Mouse (Mus musculus) heart, adult 11 months (tissue): ENCODE data around the gene Polr2c.

Source experiments
- DNase-seq: peaks from one replicate; pipeline ENCODE4 v3.0.0; 2022

Polr2c gene

GRCm38 (mm10) chr8:94892917-94893316, 35.7 kb downstream of the Polr2c start:
- DNase-seq, result no peak

DNA sequence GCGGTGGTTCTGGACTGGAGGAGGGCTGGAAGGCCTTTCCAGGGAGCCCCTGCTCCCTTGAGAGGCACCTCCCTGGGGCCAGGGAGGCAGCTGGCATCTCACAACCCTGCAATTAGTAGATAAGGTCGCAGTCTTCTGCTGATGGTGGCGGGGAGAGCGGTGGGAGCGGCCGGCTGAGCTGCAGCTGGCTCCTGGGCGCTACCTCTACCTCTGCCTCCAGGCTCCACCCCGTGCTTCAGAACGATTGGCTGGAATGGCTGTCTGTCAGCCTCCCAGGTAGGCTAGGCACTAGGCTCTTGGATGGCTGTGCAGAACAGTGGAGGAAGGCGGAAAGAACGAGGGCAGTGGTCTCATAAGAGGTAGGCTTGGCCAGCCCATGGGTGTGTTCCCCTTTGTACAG, 42.0 kb downstream of the Polr2c start:
- DNase-seq, result no peak

GRCm38 (mm10) chr8:94900617-94901016, 43.4 kb downstream of the Polr2c start:
- DNase-seq, result peak; percentile 92

DNA sequence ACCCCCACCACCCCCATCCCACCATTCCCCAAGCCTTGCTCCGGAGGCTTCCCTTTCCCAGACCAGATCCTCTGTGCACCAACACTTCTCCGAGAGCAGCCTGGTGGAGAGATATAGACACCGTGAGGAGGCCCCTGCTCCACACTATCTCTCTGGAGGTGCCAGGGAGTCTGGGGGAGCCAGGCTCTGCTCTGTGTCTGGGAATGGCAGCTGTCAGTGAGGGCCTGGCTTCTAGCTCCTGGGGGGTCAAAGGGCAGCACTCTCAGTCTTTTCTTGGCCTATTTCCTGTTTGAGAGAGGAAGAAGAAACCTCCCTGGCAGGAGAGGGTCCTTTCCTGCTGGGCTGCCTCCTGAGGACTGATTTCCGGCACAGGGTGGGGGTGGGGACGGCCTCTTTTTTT, 43.8 kb downstream of the Polr2c start:
- peak; percentile 93 for DNase-seq

- DNase-seq, result no peak
Observed at GRCm38 (mm10) chr8:94903709-94904108, 46.5 kb downstream of the Polr2c start.

GRCm38 (mm10) chr8:94904450-94905175, 47.4 kb downstream of the Polr2c start:
- peak; percentile 99 for DNase-seq

DNA sequence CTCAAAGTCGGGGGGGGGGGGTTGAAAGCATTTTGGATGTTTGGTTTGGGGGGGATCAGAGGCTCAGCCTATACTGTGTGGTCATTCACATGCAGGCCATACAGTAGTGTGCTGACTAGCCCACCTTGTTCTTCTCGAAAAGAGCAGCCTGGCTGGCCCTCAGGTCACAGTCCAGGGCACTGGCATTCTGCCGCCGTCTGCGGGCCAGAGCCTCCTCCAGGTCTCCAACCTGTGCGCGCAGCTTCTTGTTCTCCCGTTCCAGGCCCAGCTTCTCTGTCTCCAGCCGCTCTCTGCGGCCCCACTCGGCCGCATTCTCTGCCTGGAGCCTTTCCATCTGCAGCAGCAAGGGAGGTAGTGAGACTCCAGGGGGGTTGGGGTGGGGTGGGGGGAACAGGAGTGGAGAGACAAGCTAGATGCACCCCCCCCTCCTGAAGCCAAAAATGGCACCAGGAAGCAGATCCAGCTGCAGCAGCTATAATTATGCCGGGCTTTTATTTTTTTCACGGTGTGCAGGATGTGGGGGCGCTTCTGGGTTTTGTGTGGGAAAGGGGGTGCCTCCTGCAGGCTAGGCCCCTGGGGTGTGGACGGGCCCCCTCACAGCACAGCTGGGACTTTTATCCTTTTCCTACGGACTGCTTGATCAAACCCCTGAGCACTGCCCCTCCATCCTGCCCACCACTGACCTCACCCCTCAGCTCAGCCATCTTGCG, 50.5 kb downstream of the Polr2c start:
- DNase-seq, result peak; percentile 98

DNA sequence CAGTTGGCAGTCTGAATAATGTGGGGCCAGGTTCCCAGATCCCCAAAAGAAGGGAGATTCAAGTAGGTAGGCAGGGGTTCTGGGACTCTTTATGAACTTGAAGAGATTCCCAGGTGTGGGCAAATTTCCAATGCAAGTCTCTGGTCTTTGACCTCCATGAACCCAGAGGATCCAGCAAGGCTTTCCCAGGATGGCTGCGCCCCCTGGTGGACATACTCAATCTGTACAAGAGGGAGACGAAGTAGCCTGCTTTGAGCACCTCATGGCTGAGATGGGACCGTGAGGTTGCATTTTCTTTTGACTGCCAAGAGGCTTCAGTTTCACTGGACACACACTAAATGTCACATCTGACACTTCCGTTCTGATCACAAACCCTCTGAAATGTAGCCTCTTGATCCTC, 51.6 kb downstream of the Polr2c start:
- peak; percentile 97 for DNase-seq

DNA sequence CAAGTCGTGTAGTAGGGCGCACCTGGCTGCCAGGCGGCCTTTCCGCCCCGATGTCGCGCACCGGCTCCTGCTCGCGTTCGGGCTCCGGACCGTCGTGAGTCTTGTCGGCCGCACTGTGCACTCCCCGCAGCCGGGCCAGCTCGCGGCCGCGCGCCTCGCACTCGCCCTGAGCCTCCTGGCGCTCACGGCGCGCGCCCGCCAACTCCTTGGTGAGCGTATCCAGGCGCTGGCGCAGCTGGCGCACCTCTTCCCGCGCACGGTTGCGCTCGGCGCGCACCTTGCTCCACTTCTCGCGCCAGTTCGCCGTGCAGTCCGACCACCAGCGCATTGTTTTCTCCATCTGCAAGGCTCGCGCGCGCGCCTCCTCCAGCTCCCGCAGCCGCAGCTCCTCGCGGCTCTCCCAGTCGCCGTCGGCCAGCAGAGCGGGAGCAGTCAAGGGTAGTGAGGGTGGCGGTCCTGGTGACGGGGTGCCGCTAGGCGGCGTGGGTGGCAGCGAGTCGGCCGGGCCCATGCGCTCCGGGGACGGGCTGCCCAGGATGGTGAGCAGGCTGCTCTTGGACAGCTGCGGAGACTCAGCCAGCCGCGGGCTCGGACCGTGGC, 55.9 kb downstream of the Polr2c start:
- DNase-seq, result no peak

GRCm38 (mm10) chr8:94914256-94914655, 57.0 kb downstream of the Polr2c start:
- no peak for DNase-seq

DNA sequence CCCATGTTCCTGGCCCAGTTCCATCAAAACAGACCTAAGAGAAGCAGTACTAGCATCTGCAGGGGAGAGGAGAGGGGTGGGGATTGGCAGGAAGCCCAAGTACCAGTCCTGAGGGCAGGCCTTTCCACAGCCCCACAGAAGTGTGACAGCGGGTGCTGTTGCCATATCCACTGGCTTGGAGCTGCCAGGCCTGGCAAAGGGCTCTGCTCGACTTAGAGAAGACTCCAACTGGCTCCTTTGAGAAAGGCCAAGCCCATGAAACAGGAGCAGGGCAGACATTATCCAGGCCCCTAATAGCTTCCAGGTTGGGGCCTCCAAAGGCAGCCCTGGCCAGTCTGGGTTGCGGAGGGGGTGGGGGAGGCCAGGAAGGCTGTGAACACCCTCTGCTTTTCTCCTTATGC, 57.5 kb downstream of the Polr2c start:
- peak; percentile 95 for DNase-seq

DNA sequence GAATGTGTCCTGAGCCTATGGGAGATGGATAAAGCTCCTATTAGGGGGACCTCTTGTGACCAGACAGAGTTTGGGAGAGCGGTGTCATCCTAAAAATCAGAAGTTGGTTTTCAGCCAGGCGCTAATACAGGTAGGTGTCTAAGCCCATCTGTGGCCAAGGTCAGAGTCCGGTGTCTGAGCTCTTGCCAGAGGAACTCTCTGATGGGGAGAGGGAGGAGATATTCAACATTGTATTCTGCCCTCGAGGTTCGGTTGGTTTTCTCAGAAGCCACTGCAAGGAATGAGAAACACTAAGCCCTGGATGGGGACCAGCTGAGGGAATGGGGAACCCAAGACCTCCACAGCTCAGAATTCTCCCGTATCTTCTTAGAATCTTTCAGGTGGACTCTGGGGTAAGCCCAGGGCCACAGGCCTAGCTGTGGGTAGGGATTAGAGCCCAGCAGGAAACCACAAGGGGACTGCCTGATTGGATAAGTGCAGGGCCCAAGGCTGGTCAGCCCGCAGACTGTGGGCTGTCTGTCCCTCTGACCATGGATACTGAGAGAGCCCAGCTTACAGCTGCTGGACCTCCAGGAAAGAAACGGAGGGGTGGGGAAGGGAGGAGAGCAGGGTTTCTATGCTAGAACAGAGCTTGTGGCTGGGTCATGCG, 59.2 kb downstream of the Polr2c start:
- DNase-seq, result no peak

- DNase-seq, result no peak
Observed at GRCm38 (mm10) chr8:94916960-94917324, 59.7 kb downstream of the Polr2c start.

DNA sequence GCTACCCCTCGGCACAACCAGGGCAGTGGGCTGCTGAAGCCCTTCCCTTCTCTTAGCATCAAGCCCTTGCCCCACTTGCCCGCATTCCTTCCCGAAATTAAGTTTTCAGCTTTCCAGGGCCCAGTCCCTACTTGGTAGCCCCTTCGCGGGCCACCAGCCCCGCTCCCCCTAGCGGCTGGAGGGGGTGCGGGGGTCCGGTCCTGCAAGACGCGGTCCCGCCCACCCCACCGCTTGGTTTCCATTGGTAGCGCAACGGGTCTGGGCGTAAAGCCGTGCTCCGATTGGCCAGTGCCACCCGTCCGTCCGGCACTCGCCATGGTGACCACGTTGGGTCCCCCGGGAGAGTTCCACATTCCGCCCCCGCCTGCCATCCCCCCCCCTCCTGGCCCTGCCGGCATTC, 60.1 kb downstream of the Polr2c start:
- DNase-seq, result peak; percentile 100

- DNase-seq, result peak; percentile 98
Observed at GRCm38 (mm10) chr8:94917851-94918495, 60.7 kb downstream of the Polr2c start, which contains the start of gene Ccdc102a. Gene Ccdc102a, minus strand, starts transcription at chr8:94918098.

DNA sequence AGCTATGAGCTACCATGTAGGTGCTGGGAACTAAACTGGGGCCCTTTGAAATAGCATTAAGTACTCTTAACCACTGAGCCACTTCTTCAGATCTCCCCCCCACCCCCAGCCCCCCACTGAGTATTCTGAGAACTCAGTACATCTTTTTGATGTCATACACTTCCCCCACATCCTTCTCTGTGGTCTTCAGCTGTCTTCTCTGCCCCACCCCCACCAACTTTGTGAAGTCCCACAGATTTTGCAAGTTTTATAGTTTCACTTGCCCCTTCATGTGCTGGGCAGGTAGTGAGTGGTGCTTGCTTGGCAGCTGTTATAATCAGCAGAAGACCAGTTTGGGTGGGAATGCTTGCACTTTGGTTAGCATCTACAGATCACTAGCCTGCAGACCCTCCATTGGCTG, 62.0 kb downstream of the Polr2c start:
- no peak for DNase-seq

GRCm38 (mm10) chr8:94922176-94922575, 64.9 kb downstream of the Polr2c start:
- no peak for DNase-seq

- peak; percentile 97 for DNase-seq
Observed at GRCm38 (mm10) chr8:94922602-94923001, 65.4 kb downstream of the Polr2c start.
